Mouse (Mus musculus): ENCODE data around the gene Relch. TPM values are rescaled to one million over a fixed set of nuclear protein-coding genes. Genes with fewer than 3 reads are reported as not detected.

Relch gene
- polyA plus RNA-seq, 1 experiment from 2014 or later, result 50.0 TPM

- H3K9ac ChIP-seq (replicated peaks; ENCODE audit: low read length), result no peak overlapping the region
- DNase-seq (no peak), ATAC-seq (ENCODE audit: low FRiP score, low TSS enrichment) (no peak)
- no peaks in the 10 kb centered on the region for H3K9me3 ChIP-seq (ENCODE audit: control insufficient read depth, low read length)
- no peak overlapping the region for H3K4me3 ChIP-seq (replicated peaks; ENCODE audit: low read depth, low read length)
- H3K36me3 ChIP-seq (ENCODE audit: control insufficient read depth, insufficient read depth, low read length), result no peaks in the 10 kb centered on the region
- peaks cover 25% of the 10 kb centered on the region for H3K4me1 ChIP-seq (ENCODE audit: control insufficient read depth, insufficient read depth, low read length)
- H3K4me2 ChIP-seq (ENCODE audit: low read length), result no peak overlapping the region
- H3K27me3 ChIP-seq (ENCODE audit: control insufficient read depth, insufficient read depth, low read length), result no peaks in the 10 kb centered on the region
- no peak overlapping the region for H3K27ac ChIP-seq (replicated peaks; ENCODE audit: low read depth, low read length)
Observed at GRCm38 (mm10) chr1:105669700-105670099, 6.0 kb downstream of the Relch start.

GRCm38 (mm10) chr1:105674763-105675162 is 11.1 kb downstream of the Relch start:
- peaks cover 9% of the 10 kb centered on the region; the same call in 1 of the 2 replicates for H3K36me3 ChIP-seq (ENCODE audit: control insufficient read depth, insufficient read depth, low read length)
- no peak overlapping the region for H3K4me2 ChIP-seq (ENCODE audit: low read length)
- H3K27ac ChIP-seq (replicated peaks; ENCODE audit: low read depth, low read length), result no peak overlapping the region
- 96% methylated on average over 2 of the region's 2 CpGs for WGBS
- no peaks in the 10 kb centered on the region for H3K4me1 ChIP-seq (ENCODE audit: control insufficient read depth, insufficient read depth, low read length)
- H3K9ac ChIP-seq (replicated peaks; ENCODE audit: low read length), result no peak overlapping the region
- no peak overlapping the region for H3K4me3 ChIP-seq (replicated peaks; ENCODE audit: low read depth, low read length)
- no peaks in the 10 kb centered on the region for H3K9me3 ChIP-seq (ENCODE audit: control insufficient read depth, low read length)
- DNase-seq (no peak), ATAC-seq (ENCODE audit: low FRiP score, low TSS enrichment) (no peak)
- no peaks in the 10 kb centered on the region for H3K27me3 ChIP-seq (ENCODE audit: control insufficient read depth, insufficient read depth, low read length)

- peaks cover 9% of the 10 kb centered on the region; the same call in 1 of the 2 replicates for H3K36me3 ChIP-seq (ENCODE audit: control insufficient read depth, insufficient read depth, low read length)
- H3K27me3 ChIP-seq (ENCODE audit: control insufficient read depth, insufficient read depth, low read length), result no peaks in the 10 kb centered on the region
- 83% methylated on average over 1 of the region's 1 CpGs for WGBS
- H3K4me1 ChIP-seq (ENCODE audit: control insufficient read depth, insufficient read depth, low read length), result no peaks in the 10 kb centered on the region
- no peak overlapping the region for H3K9ac ChIP-seq (replicated peaks; ENCODE audit: low read length)
- H3K27ac ChIP-seq (replicated peaks; ENCODE audit: low read depth, low read length), result no peak overlapping the region
- DNase-seq (peak; percentile 15), ATAC-seq (ENCODE audit: low FRiP score, low TSS enrichment) (no peak)
- no peaks in the 10 kb centered on the region for H3K9me3 ChIP-seq (ENCODE audit: control insufficient read depth, low read length)
- H3K4me2 ChIP-seq (ENCODE audit: low read length), result no peak overlapping the region
- no peak overlapping the region for H3K4me3 ChIP-seq (replicated peaks; ENCODE audit: low read depth, low read length)
Observed at GRCm38 (mm10) chr1:105680587-105680986, 16.9 kb downstream of the Relch start.

- H3K27me3 ChIP-seq (ENCODE audit: control insufficient read depth, insufficient read depth, low read length), result no peaks in the 10 kb centered on the region
- WGBS, result 84% methylated on average over 3 of the region's 3 CpGs
- H3K36me3 ChIP-seq (ENCODE audit: control insufficient read depth, insufficient read depth, low read length), result no peaks in the 10 kb centered on the region
- no peak overlapping the region for H3K27ac ChIP-seq (replicated peaks; ENCODE audit: low read depth, low read length)
- no peaks in the 10 kb centered on the region for H3K4me1 ChIP-seq (ENCODE audit: control insufficient read depth, insufficient read depth, low read length)
- no peak overlapping the region for H3K9ac ChIP-seq (replicated peaks; ENCODE audit: low read length)
- H3K4me3 ChIP-seq (replicated peaks; ENCODE audit: low read depth, low read length), result no peak overlapping the region
- no peak for ATAC-seq (ENCODE audit: low FRiP score, low TSS enrichment)
- no peaks in the 10 kb centered on the region for H3K9me3 ChIP-seq (ENCODE audit: control insufficient read depth, low read length)
- no peak for DNase-seq
- no peak overlapping the region for H3K4me2 ChIP-seq (ENCODE audit: low read length)
Observed at GRCm38 (mm10) chr1:105685501-105685900, 21.8 kb downstream of the Relch start.

GRCm38 (mm10) chr1:105695581-105695980 is 31.9 kb downstream of the Relch start:
- no peak overlapping the region for H3K4me3 ChIP-seq (replicated peaks; ENCODE audit: low read depth, low read length)
- peaks cover 18% of the 10 kb centered on the region for H3K36me3 ChIP-seq (ENCODE audit: control insufficient read depth, insufficient read depth, low read length)
- H3K27me3 ChIP-seq (ENCODE audit: control insufficient read depth, insufficient read depth, low read length), result no peaks in the 10 kb centered on the region
- no peaks in the 10 kb centered on the region for H3K4me1 ChIP-seq (ENCODE audit: control insufficient read depth, insufficient read depth, low read length)
- ATAC-seq (ENCODE audit: low FRiP score, low TSS enrichment) (no peak), DNase-seq (no peak)
- H3K9ac ChIP-seq (replicated peaks; ENCODE audit: low read length), result no peak overlapping the region
- H3K9me3 ChIP-seq (ENCODE audit: control insufficient read depth, low read length), result no peaks in the 10 kb centered on the region
- no peak overlapping the region for H3K27ac ChIP-seq (replicated peaks; ENCODE audit: low read depth, low read length)
- 93% methylated on average over 2 of the region's 2 CpGs for WGBS
- no peak overlapping the region for H3K4me2 ChIP-seq (ENCODE audit: low read length)

GRCm38 (mm10) chr1:105700984-105701530 is 37.4 kb downstream of the Relch start:
- no peak for ATAC-seq (ENCODE audit: low FRiP score, low TSS enrichment)
- Histone ChIP-seq H3K27ac (replicated peaks; ENCODE audit: low read depth, low read length) (no peak overlapping the region), H3K27me3 (ENCODE audit: control insufficient read depth, insufficient read depth, low read length) (no peaks in the 10 kb centered on the region), H3K9me3 (ENCODE audit: control insufficient read depth, low read length) (no peaks in the 10 kb centered on the region), H3K4me2 (ENCODE audit: low read length) (no peak overlapping the region), H3K4me3 (replicated peaks; ENCODE audit: low read depth, low read length) (no peak overlapping the region), H3K36me3 (ENCODE audit: control insufficient read depth, insufficient read depth, low read length) (peaks cover 13% of the 10 kb centered on the region), H3K9ac (replicated peaks; ENCODE audit: low read length) (no peak overlapping the region), H3K4me1 (ENCODE audit: control insufficient read depth, insufficient read depth, low read length) (no peaks in the 10 kb centered on the region)
- no peak for DNase-seq
- 95% methylated on average over 4 of the region's 4 CpGs for WGBS

GRCm38 (mm10) chr1:105709415-105709814 is 45.8 kb downstream of the Relch start:
- Histone ChIP-seq H3K27me3 (ENCODE audit: control insufficient read depth, insufficient read depth, low read length) (no peaks in the 10 kb centered on the region), H3K4me2 (ENCODE audit: low read length) (no peak overlapping the region), H3K27ac (replicated peaks; ENCODE audit: low read depth, low read length) (no peak overlapping the region), H3K9me3 (ENCODE audit: control insufficient read depth, low read length) (no peaks in the 10 kb centered on the region), H3K36me3 (ENCODE audit: control insufficient read depth, insufficient read depth, low read length) (peaks cover 19% of the 10 kb centered on the region), H3K9ac (replicated peaks; ENCODE audit: low read length) (no peak overlapping the region), H3K4me3 (replicated peaks; ENCODE audit: low read depth, low read length) (no peak overlapping the region), H3K4me1 (ENCODE audit: control insufficient read depth, insufficient read depth, low read length) (no peaks in the 10 kb centered on the region)
- no peak for ATAC-seq (ENCODE audit: low FRiP score, low TSS enrichment)
- 89% methylated on average over 2 of the region's 2 CpGs for WGBS
- DNase-seq, result no peak

- Histone ChIP-seq H3K4me1 (ENCODE audit: control insufficient read depth, insufficient read depth, low read length) (no peaks in the 10 kb centered on the region), H3K9ac (replicated peaks; ENCODE audit: low read length) (no peak overlapping the region), H3K4me3 (replicated peaks; ENCODE audit: low read depth, low read length) (no peak overlapping the region), H3K4me2 (ENCODE audit: low read length) (no peak overlapping the region), H3K27ac (replicated peaks; ENCODE audit: low read depth, low read length) (no peak overlapping the region), H3K36me3 (ENCODE audit: control insufficient read depth, insufficient read depth, low read length) (peaks cover 24% of the 10 kb centered on the region), H3K9me3 (ENCODE audit: control insufficient read depth, low read length) (no peaks in the 10 kb centered on the region), H3K27me3 (ENCODE audit: control insufficient read depth, insufficient read depth, low read length) (no peaks in the 10 kb centered on the region)
- peak; percentile 79 for DNase-seq
- ATAC-seq (ENCODE audit: low FRiP score, low TSS enrichment), result no peak
- 49% methylated on average over 1 of the region's 1 CpGs for WGBS
Observed at GRCm38 (mm10) chr1:105711227-105711626, 47.6 kb downstream of the Relch start.

DNA sequence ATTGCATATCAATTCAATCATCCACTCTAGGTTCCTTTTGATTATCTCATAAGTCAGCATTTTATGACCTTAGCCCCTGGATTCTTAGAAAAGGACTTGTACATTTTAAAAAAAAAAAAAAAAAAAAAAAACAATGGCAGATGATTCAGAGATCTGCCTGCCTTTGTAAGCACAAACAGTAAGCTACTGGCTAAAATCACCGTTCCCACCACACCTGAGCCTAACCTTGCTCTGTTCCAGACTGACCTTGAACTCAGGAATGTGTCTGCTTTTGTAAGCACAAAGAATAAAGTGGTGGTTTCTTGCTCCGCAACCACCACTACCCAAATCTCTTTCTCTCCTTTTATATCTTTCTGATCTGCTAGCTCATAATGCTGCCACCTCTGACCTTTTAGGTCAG is 49.2 kb downstream of the Relch start:
- Histone ChIP-seq H3K4me3 (replicated peaks; ENCODE audit: low read depth, low read length) (no peak overlapping the region), H3K36me3 (ENCODE audit: control insufficient read depth, insufficient read depth, low read length) (peaks cover 33% of the 10 kb centered on the region), H3K9ac (replicated peaks; ENCODE audit: low read length) (no peak overlapping the region), H3K27ac (replicated peaks; ENCODE audit: low read depth, low read length) (no peak overlapping the region), H3K9me3 (ENCODE audit: control insufficient read depth, low read length) (no peaks in the 10 kb centered on the region), H3K4me1 (ENCODE audit: control insufficient read depth, insufficient read depth, low read length) (no peaks in the 10 kb centered on the region), H3K4me2 (ENCODE audit: low read length) (no peak overlapping the region), H3K27me3 (ENCODE audit: control insufficient read depth, insufficient read depth, low read length) (no peaks in the 10 kb centered on the region)
- DNase-seq (no peak), ATAC-seq (ENCODE audit: low FRiP score, low TSS enrichment) (no peak)
- WGBS, result 99% methylated on average over 2 of the region's 2 CpGs

Data from midbrain, embryonic 14.5 days (tissue).